Mouse (Mus musculus): ENCODE data around the gene Ctsk.
A peak's percentile ranks its signal among the peaks of the same experiment; 100 is the strongest.

Ctsk gene

GRCm38 (mm10) chr3:95499024-95499423 lies at the start of gene Ctsk:
Ctsk (plus strand) TSS chr3:95499256.
- no peak for DNase-seq (ENCODE audit: low read depth)

- peak; percentile 39 for DNase-seq (ENCODE audit: low read depth)
Observed at GRCm38 (mm10) chr3:95450408-95450807, 48.6 kb upstream of the Ctsk start.

GRCm38 (mm10) chr3:95450915-95451314 lies 48.1 kb upstream of the Ctsk start:
- DNase-seq (ENCODE audit: low read depth), result no peak

- DNase-seq (ENCODE audit: low read depth), result no peak
Observed at GRCm38 (mm10) chr3:95456367-95456766, 42.7 kb upstream of the Ctsk start.

GRCm38 (mm10) chr3:95457758-95458157 lies 41.3 kb upstream of the Ctsk start:
- no peak for DNase-seq (ENCODE audit: low read depth)

- DNase-seq (ENCODE audit: low read depth), result no peak
Observed at GRCm38 (mm10) chr3:95459381-95459780, 39.7 kb upstream of the Ctsk start.

GRCm38 (mm10) chr3:95463852-95464251 lies 35.2 kb upstream of the Ctsk start:
- DNase-seq (ENCODE audit: low read depth), result no peak

GRCm38 (mm10) chr3:95478966-95479365 lies 20.1 kb upstream of the Ctsk start:
- no peak for DNase-seq (ENCODE audit: low read depth)

- DNase-seq (ENCODE audit: low read depth), result no peak
Observed at GRCm38 (mm10) chr3:95486421-95486820, 12.6 kb upstream of the Ctsk start.

GRCm38 (mm10) chr3:95488679-95489078 lies 10.4 kb upstream of the Ctsk start:
- DNase-seq (ENCODE audit: low read depth), result no peak

- DNase-seq (ENCODE audit: low read depth), result no peak
Observed at GRCm38 (mm10) chr3:95490238-95490637, 8.8 kb upstream of the Ctsk start.

- DNase-seq (ENCODE audit: low read depth), result no peak
Observed at GRCm38 (mm10) chr3:95494342-95494741, 4.7 kb upstream of the Ctsk start.

- DNase-seq (ENCODE audit: low read depth), result no peak
Observed at GRCm38 (mm10) chr3:95498229-95498628, 827 bp upstream of the Ctsk start.

- no peak for DNase-seq (ENCODE audit: low read depth)
Observed at GRCm38 (mm10) chr3:95499496-95500140, 562 bp downstream of the Ctsk start.

- no peak for DNase-seq (ENCODE audit: low read depth)
Observed at GRCm38 (mm10) chr3:95502312-95502711, 3.3 kb downstream of the Ctsk start.

- no peak for DNase-seq (ENCODE audit: low read depth)
Observed at GRCm38 (mm10) chr3:95509348-95509747, 10.3 kb downstream of the Ctsk start.

GRCm38 (mm10) chr3:95511611-95512180 lies 12.6 kb downstream of the Ctsk start:
- no peak for DNase-seq (ENCODE audit: low read depth)

GRCm38 (mm10) chr3:95516614-95517041 lies 17.6 kb downstream of the Ctsk start:
- no peak for DNase-seq (ENCODE audit: low read depth)

- no peak for DNase-seq (ENCODE audit: low read depth)
Observed at GRCm38 (mm10) chr3:95517493-95517898, 18.4 kb downstream of the Ctsk start.

- no peak for DNase-seq (ENCODE audit: low read depth)
Observed at GRCm38 (mm10) chr3:95518891-95519290, 19.8 kb downstream of the Ctsk start.

- DNase-seq (ENCODE audit: low read depth), result no peak
Observed at GRCm38 (mm10) chr3:95519315-95519714, 20.3 kb downstream of the Ctsk start.

- DNase-seq (ENCODE audit: low read depth), result no peak
Observed at GRCm38 (mm10) chr3:95520100-95520499, 21.0 kb downstream of the Ctsk start.

- no peak for DNase-seq (ENCODE audit: low read depth)
Observed at GRCm38 (mm10) chr3:95521168-95521567, 22.1 kb downstream of the Ctsk start.

- no peak for DNase-seq (ENCODE audit: low read depth)
Observed at GRCm38 (mm10) chr3:95523662-95524061, 24.6 kb downstream of the Ctsk start.

All from c-Kit-positive CD71-negative TER-119-negative erythroid progenitor cells, embryonic 14.5 days (primary cell).